Mouse (Mus musculus): ENCODE measurements around the gene Stambpl1. TPM values are rescaled to one million over a fixed set of nuclear protein-coding genes. Genes with fewer than 3 reads are reported as not detected.

The Stambpl1 gene
- polyA plus RNA-seq, 1 experiment from 2014 or later, result 3.6 TPM

- H3K4me1 ChIP-seq (replicated peaks; ENCODE audit: control insufficient read depth, insufficient read depth, low read length), result no peaks in the 10 kb centered on the region
- no peak overlapping the region for H3K9ac ChIP-seq (ENCODE audit: low read depth, low read length)
- WGBS, result 97% methylated on average over 13 of the region's 13 CpGs
- no peaks in the 10 kb centered on the region for H3K27me3 ChIP-seq (ENCODE audit: control insufficient read depth, insufficient read depth, low read length)
- DNase-seq (ENCODE audit: low spot score), result no peak
- H3K4me2 ChIP-seq (replicated peaks; ENCODE audit: low read depth, low read length), result no peak overlapping the region
- H3K27ac ChIP-seq (ENCODE audit: low read depth, low read length), result no peak overlapping the region
- no peaks in the 10 kb centered on the region for H3K36me3 ChIP-seq (ENCODE audit: control insufficient read depth, insufficient read depth, low read length)
- no peak overlapping the region for H3K4me3 ChIP-seq (ENCODE audit: low read depth, low read length)
- no peaks in the 10 kb centered on the region for H3K9me3 ChIP-seq (ENCODE audit: control insufficient read depth, low read length)
- no peak for ATAC-seq (ENCODE audit: low FRiP score)
These were observed 78.9 kb downstream of the Stambpl1 start for GRCm38 (mm10) chr19:34270824-34271464.

- Histone ChIP-seq H3K36me3 (ENCODE audit: control insufficient read depth, insufficient read depth, low read length) (no peaks in the 10 kb centered on the region), H3K4me1 (replicated peaks; ENCODE audit: control insufficient read depth, insufficient read depth, low read length) (no peaks in the 10 kb centered on the region), H3K27me3 (ENCODE audit: control insufficient read depth, insufficient read depth, low read length) (no peaks in the 10 kb centered on the region), H3K9ac (ENCODE audit: low read depth, low read length) (no peak overlapping the region), H3K4me3 (ENCODE audit: low read depth, low read length) (no peak overlapping the region), H3K9me3 (ENCODE audit: control insufficient read depth, low read length) (no peaks in the 10 kb centered on the region), H3K27ac (ENCODE audit: low read depth, low read length) (no peak overlapping the region), H3K4me2 (replicated peaks; ENCODE audit: low read depth, low read length) (no peak overlapping the region)
- no peak for ATAC-seq (ENCODE audit: low FRiP score)
- no peak for DNase-seq (ENCODE audit: low spot score)
- WGBS, result 100% methylated on average over 1 of the region's 1 CpGs
These were observed 81.0 kb downstream of the Stambpl1 start for GRCm38 (mm10) chr19:34273073-34273472.

GRCm38 (mm10) chr19:34278078-34278477, 86.0 kb downstream of the Stambpl1 start:
- Histone ChIP-seq H3K4me1 (replicated peaks; ENCODE audit: control insufficient read depth, insufficient read depth, low read length) (no peaks in the 10 kb centered on the region), H3K27ac (ENCODE audit: low read depth, low read length) (no peak overlapping the region), H3K4me2 (replicated peaks; ENCODE audit: low read depth, low read length) (no peak overlapping the region), H3K4me3 (ENCODE audit: low read depth, low read length) (no peak overlapping the region), H3K36me3 (ENCODE audit: control insufficient read depth, insufficient read depth, low read length) (no peaks in the 10 kb centered on the region), H3K9ac (ENCODE audit: low read depth, low read length) (no peak overlapping the region), H3K9me3 (ENCODE audit: control insufficient read depth, low read length) (no peaks in the 10 kb centered on the region), H3K27me3 (ENCODE audit: control insufficient read depth, insufficient read depth, low read length) (no peaks in the 10 kb centered on the region)
- WGBS, result 85% methylated on average over 3 of the region's 3 CpGs
- DNase-seq (ENCODE audit: low spot score) (no peak), ATAC-seq (ENCODE audit: low FRiP score) (no peak)

DNA sequence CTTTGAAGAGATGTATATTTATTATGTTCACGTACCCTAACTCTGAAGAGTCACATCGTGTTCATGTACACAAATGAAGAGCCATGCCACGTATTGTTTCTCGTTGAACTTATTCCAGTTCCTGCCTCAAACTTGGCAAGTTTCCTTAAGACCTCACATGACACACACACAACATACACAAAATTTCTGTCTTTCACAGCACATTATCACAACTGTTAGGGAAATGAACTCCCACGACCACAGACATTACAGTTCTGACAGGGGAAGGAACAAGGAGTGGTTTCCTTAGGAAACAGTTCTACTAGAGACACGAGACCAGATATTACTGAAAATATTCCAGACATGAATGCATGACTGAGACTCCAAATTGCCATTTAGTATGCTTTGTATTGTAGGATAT, 91.6 kb downstream of the Stambpl1 start:
- no peak overlapping the region for H3K4me2 ChIP-seq (replicated peaks; ENCODE audit: low read depth, low read length)
- WGBS, result 90% methylated on average over 6 of the region's 6 CpGs
- no peak overlapping the region for H3K27ac ChIP-seq (ENCODE audit: low read depth, low read length)
- ATAC-seq (ENCODE audit: low FRiP score), result no peak
- H3K9me3 ChIP-seq (ENCODE audit: control insufficient read depth, low read length), result no peaks in the 10 kb centered on the region
- H3K36me3 ChIP-seq (ENCODE audit: control insufficient read depth, insufficient read depth, low read length), result no peaks in the 10 kb centered on the region
- H3K4me1 ChIP-seq (replicated peaks; ENCODE audit: control insufficient read depth, insufficient read depth, low read length), result no peaks in the 10 kb centered on the region
- no peak for DNase-seq (ENCODE audit: low spot score)
- H3K9ac ChIP-seq (ENCODE audit: low read depth, low read length), result no peak overlapping the region
- H3K4me3 ChIP-seq (ENCODE audit: low read depth, low read length), result no peak overlapping the region
- no peaks in the 10 kb centered on the region for H3K27me3 ChIP-seq (ENCODE audit: control insufficient read depth, insufficient read depth, low read length)

DNA sequence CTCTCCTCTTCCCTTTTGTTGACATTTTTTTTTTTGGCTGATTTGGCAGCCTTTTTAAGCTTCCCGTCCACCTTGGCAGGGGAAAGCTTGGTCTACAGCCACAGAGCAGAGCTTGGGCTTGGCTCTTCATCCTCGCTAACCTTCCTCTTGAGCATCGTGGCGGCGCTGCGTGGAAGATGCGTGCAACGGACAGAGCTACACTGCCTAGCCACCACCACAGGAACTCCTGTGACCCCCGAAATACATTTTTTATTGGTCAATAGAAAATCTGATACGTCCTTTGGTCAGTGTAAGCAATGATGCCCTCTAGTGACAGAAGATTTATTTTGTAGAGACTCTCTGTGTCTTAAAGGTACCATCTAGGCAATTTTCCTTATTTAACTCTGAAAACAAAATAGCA, 92.4 kb downstream of the Stambpl1 start:
- Histone ChIP-seq H3K36me3 (ENCODE audit: control insufficient read depth, insufficient read depth, low read length) (no peaks in the 10 kb centered on the region), H3K4me2 (replicated peaks; ENCODE audit: low read depth, low read length) (no peak overlapping the region), H3K27ac (ENCODE audit: low read depth, low read length) (no peak overlapping the region), H3K9me3 (ENCODE audit: control insufficient read depth, low read length) (no peaks in the 10 kb centered on the region), H3K27me3 (ENCODE audit: control insufficient read depth, insufficient read depth, low read length) (no peaks in the 10 kb centered on the region), H3K4me1 (replicated peaks; ENCODE audit: control insufficient read depth, insufficient read depth, low read length) (no peaks in the 10 kb centered on the region), H3K9ac (ENCODE audit: low read depth, low read length) (no peak overlapping the region), H3K4me3 (ENCODE audit: low read depth, low read length) (no peak overlapping the region)
- DNase-seq (ENCODE audit: low spot score) (no peak), ATAC-seq (ENCODE audit: low FRiP score) (no peak)
- 61% methylated on average over 10 of the region's 10 CpGs for WGBS

DNA sequence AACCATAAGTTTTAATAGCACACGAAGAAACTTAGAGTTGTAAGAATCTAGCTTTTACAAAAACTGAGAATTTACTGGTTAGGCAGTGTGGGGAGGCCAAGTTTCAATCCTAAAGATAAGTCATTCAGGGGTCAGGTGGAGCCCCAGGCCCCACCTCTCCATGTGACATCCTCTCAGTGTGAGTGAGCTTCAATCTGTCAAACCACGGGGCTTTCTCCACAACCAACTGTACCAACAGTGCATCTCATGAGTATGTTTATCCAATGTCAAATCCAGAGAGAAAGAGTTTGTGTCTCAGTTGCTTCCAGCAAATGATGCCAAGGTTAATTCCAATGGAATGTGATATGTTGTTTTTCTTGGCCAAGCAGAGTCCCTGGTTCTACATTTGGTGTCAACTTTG, 92.8 kb downstream of the Stambpl1 start:
- Histone ChIP-seq H3K9ac (ENCODE audit: low read depth, low read length) (no peak overlapping the region), H3K4me2 (replicated peaks; ENCODE audit: low read depth, low read length) (no peak overlapping the region), H3K4me3 (ENCODE audit: low read depth, low read length) (no peak overlapping the region), H3K9me3 (ENCODE audit: control insufficient read depth, low read length) (no peaks in the 10 kb centered on the region), H3K36me3 (ENCODE audit: control insufficient read depth, insufficient read depth, low read length) (no peaks in the 10 kb centered on the region), H3K27ac (ENCODE audit: low read depth, low read length) (no peak overlapping the region), H3K4me1 (replicated peaks; ENCODE audit: control insufficient read depth, insufficient read depth, low read length) (no peaks in the 10 kb centered on the region), H3K27me3 (ENCODE audit: control insufficient read depth, insufficient read depth, low read length) (no peaks in the 10 kb centered on the region)
- 49% methylated on average over 2 of the region's 2 CpGs for WGBS
- ATAC-seq (ENCODE audit: low FRiP score), result no peak
- DNase-seq (ENCODE audit: low spot score), result no peak

GRCm38 (mm10) chr19:34287221-34287620, 95.2 kb downstream of the Stambpl1 start:
- no peak overlapping the region for H3K27ac ChIP-seq (ENCODE audit: low read depth, low read length)
- no peaks in the 10 kb centered on the region for H3K27me3 ChIP-seq (ENCODE audit: control insufficient read depth, insufficient read depth, low read length)
- no peak overlapping the region for H3K9ac ChIP-seq (ENCODE audit: low read depth, low read length)
- no peaks in the 10 kb centered on the region for H3K36me3 ChIP-seq (ENCODE audit: control insufficient read depth, insufficient read depth, low read length)
- H3K4me1 ChIP-seq (replicated peaks; ENCODE audit: control insufficient read depth, insufficient read depth, low read length), result peaks cover 4% of the 10 kb centered on the region; the same call in 1 of the 2 replicates
- no peak overlapping the region for H3K4me2 ChIP-seq (replicated peaks; ENCODE audit: low read depth, low read length)
- no peak overlapping the region for H3K4me3 ChIP-seq (ENCODE audit: low read depth, low read length)
- no peaks in the 10 kb centered on the region for H3K9me3 ChIP-seq (ENCODE audit: control insufficient read depth, low read length)
- ATAC-seq (ENCODE audit: low FRiP score) (no peak), DNase-seq (ENCODE audit: low spot score) (no peak)

GRCm38 (mm10) chr19:34287656-34288415, 95.8 kb downstream of the Stambpl1 start:
- Histone ChIP-seq H3K9ac (ENCODE audit: low read depth, low read length) (no peak overlapping the region), H3K4me3 (ENCODE audit: low read depth, low read length) (no peak overlapping the region), H3K4me1 (replicated peaks; ENCODE audit: control insufficient read depth, insufficient read depth, low read length) (peaks cover 4% of the 10 kb centered on the region; the same call in 1 of the 2 replicates), H3K9me3 (ENCODE audit: control insufficient read depth, low read length) (no peaks in the 10 kb centered on the region), H3K27me3 (ENCODE audit: control insufficient read depth, insufficient read depth, low read length) (no peaks in the 10 kb centered on the region), H3K27ac (ENCODE audit: low read depth, low read length) (no peak overlapping the region), H3K4me2 (replicated peaks; ENCODE audit: low read depth, low read length) (no peak overlapping the region), H3K36me3 (ENCODE audit: control insufficient read depth, insufficient read depth, low read length) (no peaks in the 10 kb centered on the region)
- no peak for ATAC-seq (ENCODE audit: low FRiP score)
- WGBS, result 82% methylated on average over 13 of the region's 13 CpGs
- no peak for DNase-seq (ENCODE audit: low spot score)

GRCm38 (mm10) chr19:34288696-34289095, 96.7 kb downstream of the Stambpl1 start:
- DNase-seq (ENCODE audit: low spot score), result no peak
- Histone ChIP-seq H3K27ac (ENCODE audit: low read depth, low read length) (no peak overlapping the region), H3K4me3 (ENCODE audit: low read depth, low read length) (no peak overlapping the region), H3K36me3 (ENCODE audit: control insufficient read depth, insufficient read depth, low read length) (no peaks in the 10 kb centered on the region), H3K9ac (ENCODE audit: low read depth, low read length) (no peak overlapping the region), H3K9me3 (ENCODE audit: control insufficient read depth, low read length) (no peaks in the 10 kb centered on the region), H3K27me3 (ENCODE audit: control insufficient read depth, insufficient read depth, low read length) (no peaks in the 10 kb centered on the region), H3K4me1 (replicated peaks; ENCODE audit: control insufficient read depth, insufficient read depth, low read length) (peaks cover 4% of the 10 kb centered on the region; the same call in 1 of the 2 replicates), H3K4me2 (replicated peaks; ENCODE audit: low read depth, low read length) (no peak overlapping the region)
- WGBS, result 96% methylated on average over 1 of the region's 1 CpGs
- no peak for ATAC-seq (ENCODE audit: low FRiP score)
